17 mouse cellular contexts compared by ENCODE assay signal in the genomic region with DNA sequence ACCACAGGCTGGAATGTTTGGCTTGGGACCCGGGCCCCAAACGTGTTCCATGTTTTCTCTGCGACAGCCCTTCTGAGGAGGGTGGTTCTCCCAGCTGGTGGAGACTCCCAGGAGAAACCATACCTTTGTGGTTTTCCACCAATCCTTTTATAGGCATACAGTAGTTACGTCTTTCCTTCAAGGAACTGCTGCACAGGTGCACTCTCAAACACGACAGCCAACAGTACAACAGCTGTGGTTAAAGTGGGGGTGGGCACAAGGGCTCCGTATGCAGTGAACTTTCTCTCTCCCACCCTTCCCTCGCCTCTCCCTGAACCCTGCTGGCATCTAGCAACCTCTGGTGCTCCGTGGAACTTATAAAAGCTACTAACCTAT.
DNase-seq lines count a peak whose midpoint lies in the region; ATAC-seq and TF ChIP-seq lines count a peak whose summit lies in the region.
"Had no signal": no experiment of that assay in that cellular context is flagged by ENCODE, and none has a peak within 500 bp of the region (broad histone marks: within the 10 kb centered on the region; RNA-seq: fewer than 3 reads in every experiment).

No protein-coding gene starts in this region.

- H3K9me3 ChIP-seq in lung, embryonic 15.5 days, result no peaks in the 10 kb centered on the region
- H3K9me3 ChIP-seq in limb, embryonic 14.5 days (ENCODE audit: control insufficient read depth, low read length), result no peaks in the 10 kb centered on the region
- H3K9me3 ChIP-seq: hindbrain, embryonic 12.5 days; megakaryocyte, embryonic 14.5 days had no signal

- ATAC-seq in lung, embryonic 15.5 days (ENCODE audit: borderline replicate concordance, extremely low read depth, low FRiP score, low TSS enrichment), result no peak; the same call in 1 of the 2 replicates
- peak; percentile 20; the same call in 1 of the 2 replicates for ATAC-seq in limb, embryonic 14.5 days (ENCODE audit: low FRiP score, low read depth)
- ATAC-seq: liver, postnatal 0 days had no signal

- no peak for TF ChIP-seq POLR2A in limb, embryonic 14.5 days (IDR thresholded peaks at IDR 0.05; ENCODE audit: borderline replicate concordance, extremely low read depth, insufficient read depth, insufficient read length)

- H3K27me3 ChIP-seq in lung, embryonic 15.5 days, result peaks cover 30% of the 10 kb centered on the region
- H3K27me3 ChIP-seq in limb, embryonic 14.5 days (ENCODE audit: control insufficient read depth, insufficient read depth, low read length), result no peaks in the 10 kb centered on the region

- 52% methylated on average over 8 of the region's 8 CpGs for WGBS in lung, embryonic 15.5 days
- 14% methylated on average over 8 of the region's 8 CpGs for WGBS in limb, embryonic 14.5 days

- H3K36me3 ChIP-seq in lung, embryonic 15.5 days, result no peaks in the 10 kb centered on the region
- no peaks in the 10 kb centered on the region for H3K36me3 ChIP-seq in limb, embryonic 14.5 days (ENCODE audit: control insufficient read depth, insufficient read depth, low read length)
- H3K36me3 ChIP-seq: hindbrain, embryonic 12.5 days had no signal

- H3K4me3 ChIP-seq in lung, embryonic 15.5 days, result no peak overlapping the region
- no peak overlapping the region for H3K4me3 ChIP-seq in limb, embryonic 14.5 days (replicated peaks; ENCODE audit: low read length)
- H3K4me3 ChIP-seq: hindbrain, embryonic 12.5 days; layer of hippocampus, adult 2 months; megakaryocyte, embryonic 14.5 days had no signal

- H3K4me2 ChIP-seq in lung, embryonic 15.5 days, result no peak overlapping the region
- 0 out of 2 replicates have a peak overlapping the region, but pooled peaks have one; percentile 8 for H3K4me2 ChIP-seq in limb, embryonic 14.5 days (replicated peaks; ENCODE audit: low read depth, low read length, severe bottlenecking)
- H3K4me2 ChIP-seq: hindbrain, embryonic 12.5 days had no signal

- DNase-seq in cerebellum, adult 9-11 months, result peak; percentile 33
- DNase-seq in cerebellum, postnatal 25 days, result no peak
- DNase-seq in lung, postnatal 10 days, result no peak
- DNase-seq in limb, embryonic 14.5 days (ENCODE audit: low spot score), result peak; percentile 52
- peak; percentile 47 for DNase-seq in thymus, postnatal 25 days
- DNase-seq in layer of hippocampus, adult 18-20 months (ENCODE audit: low spot score in 2 of 2), result no peak
- no peak for DNase-seq in urinary bladder, postnatal 36 days (ENCODE audit: low spot score in 2 of 2)
- DNase-seq: cerebellum, postnatal 36 days; gastrocnemius, postnatal 36 days; kidney, adult 9 months; liver, postnatal 0 days; retina, postnatal 1 day; spleen, adult 18-20 months had no signal

- H3K27ac ChIP-seq in lung, embryonic 15.5 days, result peak overlapping the region; percentile 92
- peak overlapping the region; percentile 76 for H3K27ac ChIP-seq in limb, embryonic 14.5 days (replicated peaks; ENCODE audit: low read depth, low read length)
- H3K27ac ChIP-seq: hindbrain, embryonic 12.5 days; layer of hippocampus, adult 2 months had no signal

- peaks cover 84% of the 10 kb centered on the region for H3K4me1 ChIP-seq in lung, embryonic 15.5 days
- peaks cover 89% of the 10 kb centered on the region for H3K4me1 ChIP-seq in limb, embryonic 14.5 days (ENCODE audit: control insufficient read depth, insufficient read depth, low read length)
- H3K4me1 ChIP-seq: megakaryocyte, embryonic 14.5 days had no signal

- no peak overlapping the region for H3K9ac ChIP-seq in lung, embryonic 15.5 days
- H3K9ac ChIP-seq in limb, embryonic 14.5 days (ENCODE audit: low read depth, low read length, severe bottlenecking), result no peak overlapping the region
- H3K9ac ChIP-seq: hindbrain, embryonic 12.5 days; liver, postnatal 0 days had no signal

Comparison
In these comparisons a context has a peak if more than half of its experiments do, and no peak if none do; other contexts are left out.
1. DNase-seq: peak in cerebellum, adult 9-11 months (single experiment), limb, embryonic 14.5 days (single experiment) and thymus, postnatal 25 days (single experiment); none in cerebellum, postnatal 25 days (0 of 2), lung, postnatal 10 days (single experiment), layer of hippocampus, adult 18-20 months (0 of 2) and urinary bladder, postnatal 36 days (0 of 2).